Mouse (Mus musculus) embryo, embryonic 10 days (tissue): ENCODE results near the gene Sclt1.

Experiments
- DNase-seq: peaks from one replicate; pipeline ENCODE4 v3.0.0-alpha.2; 2015; ENCODE audit warnings: low spot score

Sclt1 gene

DNA sequence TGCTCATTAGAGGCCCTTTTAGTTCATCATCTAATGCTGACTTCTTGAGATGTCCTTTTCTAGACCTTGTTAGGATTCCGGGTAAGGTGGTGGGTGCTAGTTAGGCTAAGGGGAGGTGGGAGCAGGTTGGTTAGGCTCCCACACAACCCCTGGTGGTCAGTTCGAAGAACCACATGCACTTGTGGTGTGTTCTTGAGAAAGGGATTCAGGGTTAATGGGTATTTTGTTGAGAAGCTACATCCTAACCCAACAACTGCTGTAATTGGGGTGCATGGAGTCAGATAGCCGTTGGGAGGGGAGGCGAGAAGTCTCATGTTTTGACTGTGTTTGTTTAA lies 136.0 kb downstream of the Sclt1 start:
- no peak for DNase-seq

DNA sequence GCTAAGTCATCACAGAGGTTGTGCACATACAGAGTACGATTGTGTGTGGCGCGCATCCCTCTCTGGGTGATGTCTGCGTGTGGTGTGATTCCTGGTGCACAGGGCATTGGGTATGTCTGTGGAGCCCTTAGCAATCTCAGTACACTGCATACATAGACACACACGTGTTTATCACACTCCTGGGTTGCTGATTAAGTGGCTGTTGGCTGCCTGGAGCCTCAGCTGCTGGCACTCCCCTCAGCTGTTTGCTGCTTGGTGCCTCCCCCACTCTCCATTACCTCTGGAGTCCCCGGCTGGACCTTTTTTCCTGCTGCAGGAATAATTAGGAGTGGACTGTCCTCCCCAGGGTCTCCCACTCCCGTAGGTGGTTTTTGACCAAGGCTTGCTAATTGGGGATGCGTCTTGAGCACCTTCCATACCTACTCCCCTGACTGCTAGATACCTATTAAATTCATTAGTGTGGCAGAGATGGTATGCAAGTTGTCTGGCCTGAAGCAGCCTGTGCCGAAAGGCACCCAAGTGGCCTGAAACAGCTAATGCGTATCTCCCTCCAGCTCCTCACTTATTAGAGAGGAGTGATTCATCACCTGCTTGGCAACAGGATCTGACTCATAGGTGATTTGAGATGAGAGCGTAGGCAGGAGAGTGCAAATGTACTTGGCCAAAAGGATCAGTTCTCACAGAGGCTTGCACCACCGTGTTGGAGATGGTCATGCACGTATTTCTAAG lies 136.5 kb downstream of the Sclt1 start:
- DNase-seq, result no peak

DNA sequence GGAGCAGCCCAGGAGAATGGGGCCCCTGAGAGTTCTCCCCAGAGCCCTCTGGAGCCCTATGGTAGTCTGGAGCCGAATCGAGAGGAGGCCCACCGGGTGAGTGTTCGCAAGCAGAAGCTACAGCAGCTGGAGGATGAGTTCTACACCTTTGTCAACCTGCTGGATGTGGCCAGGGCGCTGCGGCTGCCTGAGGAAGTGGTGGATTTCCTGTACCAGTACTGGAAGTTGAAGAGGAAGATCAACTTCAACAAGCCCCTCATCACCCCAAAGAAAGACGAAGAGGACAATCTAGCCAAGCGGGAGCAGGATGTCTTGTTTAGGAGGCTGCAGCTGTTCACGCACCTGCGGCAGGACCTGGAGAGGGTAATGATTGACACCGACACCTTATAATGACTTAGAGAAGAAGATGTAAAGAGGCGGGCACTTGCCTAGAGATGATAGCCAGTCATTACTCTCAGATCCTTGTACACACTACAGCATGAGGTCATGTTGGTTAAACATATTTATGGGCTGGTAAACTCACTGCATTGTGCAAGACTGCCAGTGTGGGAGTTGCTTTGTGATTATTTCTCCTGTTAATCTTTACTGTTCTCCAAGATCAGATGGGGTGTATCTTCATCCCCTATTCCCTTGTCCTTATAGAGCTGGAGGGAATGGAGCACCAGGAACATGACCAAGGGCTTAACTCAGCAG lies 137.5 kb downstream of the Sclt1 start:
- DNase-seq, result no peak

GRCm38 (mm10) chr3:41603470-41604019 lies 138.8 kb downstream of the Sclt1 start:
- no peak for DNase-seq

DNA sequence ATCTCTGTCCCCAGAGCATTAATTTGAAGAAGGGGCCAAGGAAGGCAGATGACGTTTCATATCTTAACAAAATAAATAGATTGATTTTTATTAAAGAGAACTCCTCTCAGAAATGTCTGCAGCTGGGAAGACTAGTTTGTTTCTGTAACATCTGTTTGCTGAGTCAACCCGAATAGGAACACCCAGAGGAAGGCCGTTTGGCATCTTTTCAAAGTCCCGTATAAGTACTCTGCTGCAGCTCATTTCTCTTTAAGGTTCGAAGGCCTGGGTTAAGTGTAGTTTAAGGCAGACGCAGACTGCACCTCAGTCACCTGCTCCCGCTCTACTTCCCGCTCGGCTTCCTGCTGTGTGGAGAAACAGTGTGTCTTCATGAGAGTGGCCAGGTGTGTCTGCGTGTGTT lies 139.4 kb downstream of the Sclt1 start:
- no peak for DNase-seq

DNA sequence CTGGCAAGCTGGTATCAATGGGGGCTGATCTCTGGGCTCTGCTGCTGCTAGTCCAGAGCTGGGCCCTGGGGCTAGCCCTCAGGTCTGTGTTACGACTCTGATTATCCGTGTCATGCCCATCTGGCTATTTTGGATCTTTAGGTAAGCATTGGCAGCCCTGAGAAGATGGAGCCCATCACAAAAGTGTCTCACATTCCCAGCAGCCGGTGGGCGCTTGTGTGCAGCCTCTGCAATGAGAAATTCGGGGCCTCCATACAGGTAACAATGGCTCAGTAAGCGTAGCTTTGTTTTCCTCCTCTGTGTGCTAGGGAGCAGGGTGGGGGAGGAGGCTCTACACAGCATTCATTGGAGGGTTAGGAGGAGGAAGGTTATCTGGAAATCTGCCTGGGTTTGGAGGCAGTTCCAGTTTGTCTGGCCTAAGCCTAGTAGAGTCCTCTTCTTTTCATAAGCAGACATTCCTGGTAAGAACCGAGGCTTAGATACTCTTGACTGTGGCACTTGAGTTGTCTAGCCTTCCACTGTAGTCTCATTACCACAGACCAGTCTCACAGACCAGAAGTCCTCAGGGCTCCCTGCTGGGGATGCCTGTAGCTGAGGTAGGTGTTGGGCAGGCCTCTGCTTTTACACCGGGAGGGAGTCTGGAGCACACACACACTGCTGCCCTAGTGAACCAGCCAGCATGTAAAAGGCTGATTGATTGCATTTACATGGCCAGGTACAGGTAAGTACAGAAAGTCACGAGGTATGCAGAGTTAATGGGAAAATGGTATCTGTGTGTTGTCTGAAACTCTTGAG lies 140.9 kb downstream of the Sclt1 start:
- DNase-seq, result no peak

DNA sequence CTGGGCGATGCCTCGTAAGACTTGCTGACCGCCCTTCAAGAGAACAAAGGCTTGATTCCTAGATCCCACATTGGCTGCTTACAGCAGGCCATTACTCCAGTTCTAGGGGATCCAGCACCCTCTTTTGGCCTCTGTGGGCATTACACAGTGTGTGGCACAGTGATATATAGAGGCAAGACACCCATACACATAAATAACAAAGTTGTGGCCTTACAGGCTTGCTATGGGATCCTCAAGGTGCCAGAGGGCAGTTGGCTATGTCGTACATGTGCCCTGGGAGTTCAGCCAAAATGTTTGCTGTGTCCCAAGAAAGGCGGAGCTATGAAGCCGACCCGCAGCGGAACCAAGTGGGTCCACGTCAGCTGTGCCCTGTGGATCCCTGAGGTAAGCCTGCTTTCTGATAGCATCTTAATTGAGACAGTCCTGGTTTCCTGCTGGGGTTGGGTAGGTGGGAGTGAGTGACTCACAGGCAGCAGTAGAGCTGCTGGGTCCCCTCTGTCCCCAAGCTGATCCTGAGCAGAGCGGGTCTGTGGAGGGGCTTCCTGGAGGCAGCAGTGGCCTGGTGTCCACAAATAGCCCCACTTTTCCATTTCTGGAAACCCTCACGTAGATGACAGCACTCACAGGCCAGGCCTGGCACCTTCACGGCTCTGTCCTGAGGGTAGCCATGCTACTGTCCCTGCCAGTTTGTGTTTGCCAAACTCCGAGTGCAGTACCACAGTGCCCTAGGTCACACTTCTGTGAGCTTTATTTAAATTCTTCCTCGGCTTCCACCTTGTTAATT lies 142.3 kb downstream of the Sclt1 start:
- peak; percentile 68 for DNase-seq

GRCm38 (mm10) chr3:41599226-41599625 lies 143.1 kb downstream of the Sclt1 start:
- DNase-seq, result no peak

- DNase-seq, result no peak
These were observed 143.9 kb downstream of the Sclt1 start for GRCm38 (mm10) chr3:41598412-41598811.

DNA sequence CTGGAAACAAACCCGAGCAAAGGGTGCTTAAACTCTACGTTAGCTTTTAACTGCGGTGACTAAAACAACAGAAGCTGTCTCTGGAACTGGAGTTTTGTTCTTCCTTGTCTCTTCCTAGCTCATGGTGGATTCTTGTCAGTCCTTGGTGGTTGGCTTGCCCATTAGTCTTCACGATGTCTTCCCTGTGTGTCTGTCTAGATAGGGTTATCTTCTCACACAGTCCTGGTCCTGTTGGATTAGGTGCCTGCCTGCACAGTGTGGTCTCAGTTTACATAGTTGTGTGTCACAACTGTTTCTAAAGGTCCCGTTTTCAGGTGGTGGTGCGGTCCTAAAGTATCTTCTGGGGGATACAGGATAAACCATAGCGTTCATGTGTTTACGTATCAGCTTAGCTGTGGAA lies 145.3 kb downstream of the Sclt1 start:
- DNase-seq, result no peak

DNA sequence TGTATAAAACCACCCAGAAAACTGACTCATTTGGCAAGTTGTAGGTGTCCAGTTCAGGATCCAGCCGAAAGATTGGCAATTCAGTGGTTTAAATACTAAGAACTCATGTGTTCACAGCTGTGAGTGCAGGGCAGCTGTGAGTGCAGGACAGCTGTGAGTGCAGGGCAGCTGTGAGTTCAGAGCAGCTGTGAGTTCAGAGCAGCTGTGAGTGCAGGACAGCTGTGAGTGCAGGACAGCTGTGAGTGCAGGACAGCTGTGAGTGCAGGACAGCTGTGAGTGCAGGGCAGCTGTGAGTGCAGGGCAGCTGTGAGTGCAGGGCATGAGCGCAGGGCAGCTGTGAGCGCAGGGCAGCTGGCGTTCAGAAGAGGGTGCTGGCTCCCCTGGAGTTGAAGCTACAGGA lies 147.3 kb downstream of the Sclt1 start:
- no peak for DNase-seq

- DNase-seq, result no peak
These were observed 148.0 kb downstream of the Sclt1 start for GRCm38 (mm10) chr3:41594097-41594879.

GRCm38 (mm10) chr3:41592805-41593204 lies 149.5 kb downstream of the Sclt1 start:
- DNase-seq, result no peak

DNA sequence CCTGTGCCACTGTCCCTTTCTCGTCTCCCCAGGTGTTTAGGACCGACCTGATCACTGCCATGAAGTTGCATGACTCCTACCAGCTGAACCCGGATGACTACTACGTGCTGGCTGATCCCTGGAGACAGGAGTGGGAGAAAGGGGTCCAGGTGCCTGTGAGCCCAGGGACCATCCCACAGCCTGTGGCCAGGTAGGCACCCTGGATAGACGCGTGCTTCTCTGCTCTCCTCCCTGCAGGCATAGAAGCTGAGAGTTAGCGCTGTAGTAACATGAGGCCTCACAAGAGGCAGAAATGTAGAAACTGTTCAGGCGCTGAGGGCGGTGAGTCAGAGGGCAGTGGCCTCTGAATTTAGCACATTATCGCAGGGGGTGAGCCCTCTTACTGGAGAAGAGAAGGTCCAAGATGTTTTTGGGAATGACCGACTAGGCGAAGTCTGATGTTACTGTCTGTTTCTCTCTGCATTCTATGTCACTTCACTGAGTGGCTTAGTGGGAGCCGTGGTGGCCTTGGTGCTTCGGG lies 150.6 kb downstream of the Sclt1 start:
- no peak for DNase-seq

- no peak for DNase-seq
These were observed 151.4 kb downstream of the Sclt1 start for GRCm38 (mm10) chr3:41590695-41591559.

DNA sequence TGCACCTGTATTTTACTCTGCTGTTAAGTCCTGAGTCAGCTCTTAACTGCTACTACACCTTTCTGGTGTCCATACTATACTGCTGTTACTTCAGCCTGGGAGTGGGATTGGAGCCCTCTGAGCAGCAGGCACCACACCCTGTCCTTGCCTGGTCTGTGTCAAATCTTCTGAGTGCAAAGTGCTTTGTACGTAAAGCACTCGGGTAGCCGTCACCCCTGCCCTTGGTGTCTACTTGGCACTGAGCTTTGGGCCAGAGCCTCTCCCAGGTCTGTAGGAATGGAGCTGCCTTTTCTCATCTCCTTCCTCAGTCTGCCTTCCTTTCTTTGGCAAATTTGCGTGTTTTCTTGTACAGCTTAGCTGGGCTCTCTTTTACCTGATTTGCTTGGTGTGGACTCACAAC lies 152.3 kb downstream of the Sclt1 start:
- no peak for DNase-seq

DNA sequence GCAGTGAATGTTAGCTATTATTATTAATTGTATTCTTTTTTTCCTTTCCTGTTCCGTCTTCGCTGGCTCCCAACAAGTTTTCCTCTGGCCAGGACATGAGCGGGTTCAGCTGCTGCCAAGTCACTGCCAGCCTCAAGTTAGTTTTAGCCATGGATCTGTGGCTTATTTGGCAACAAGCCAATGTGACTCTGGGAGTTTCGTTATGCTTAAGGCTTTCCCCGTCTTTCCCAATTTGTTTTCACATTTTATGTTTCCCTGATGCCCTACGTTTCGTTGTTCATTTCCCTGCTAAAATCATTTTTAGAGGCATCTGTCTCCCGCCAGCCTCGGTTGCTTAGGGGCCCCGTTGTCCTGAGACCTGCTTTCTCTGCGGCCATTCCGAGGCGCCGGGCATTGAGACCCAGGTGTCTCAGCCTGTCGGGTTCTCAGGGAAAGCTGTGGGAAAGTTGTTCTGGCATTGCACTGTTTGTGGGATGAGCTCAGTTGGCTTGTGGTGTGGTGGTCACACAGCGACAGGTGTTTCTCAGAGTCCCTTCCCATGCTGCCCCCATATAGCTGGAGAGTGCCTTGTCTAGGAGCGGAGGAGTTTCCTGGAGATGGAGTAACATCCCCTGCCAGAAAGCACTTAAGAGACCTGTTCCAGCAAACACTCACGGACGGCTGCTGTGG lies 152.9 kb downstream of the Sclt1 start:
- DNase-seq, result no peak

GRCm38 (mm10) chr3:41588495-41588894 lies 153.8 kb downstream of the Sclt1 start:
- DNase-seq, result no peak

GRCm38 (mm10) chr3:41587588-41587987 lies 154.7 kb downstream of the Sclt1 start:
- no peak for DNase-seq
